Mouse (Mus musculus) liver, postnatal 0 days (tissue): Measurements from ENCODE around the gene Rps11.

Source experiments
- CTCF ChIP-seq: sonication (generic); IDR thresholded peaks from 2 replicates; pipeline ENCODE4 v1.5.1; 2016; ENCODE audit warnings: antibody characterized with exemption, low read depth
- EP300 ChIP-seq: IDR thresholded peaks from 2 replicates; pipeline ENCODE4 v1.6.1; 2016; ENCODE audit warnings: antibody characterized with exemption, low read depth, mild to moderate bottlenecking

GRCm38 (mm10) chr7:45113476-45113875 is 10.8 kb downstream of the Rps11 start:
- TF ChIP-seq CTCF = no peak
- no peak for TF ChIP-seq EP300
